Mouse (Mus musculus): ENCODE measurements around the gene Mat2a.

Mat2a gene

DNA sequence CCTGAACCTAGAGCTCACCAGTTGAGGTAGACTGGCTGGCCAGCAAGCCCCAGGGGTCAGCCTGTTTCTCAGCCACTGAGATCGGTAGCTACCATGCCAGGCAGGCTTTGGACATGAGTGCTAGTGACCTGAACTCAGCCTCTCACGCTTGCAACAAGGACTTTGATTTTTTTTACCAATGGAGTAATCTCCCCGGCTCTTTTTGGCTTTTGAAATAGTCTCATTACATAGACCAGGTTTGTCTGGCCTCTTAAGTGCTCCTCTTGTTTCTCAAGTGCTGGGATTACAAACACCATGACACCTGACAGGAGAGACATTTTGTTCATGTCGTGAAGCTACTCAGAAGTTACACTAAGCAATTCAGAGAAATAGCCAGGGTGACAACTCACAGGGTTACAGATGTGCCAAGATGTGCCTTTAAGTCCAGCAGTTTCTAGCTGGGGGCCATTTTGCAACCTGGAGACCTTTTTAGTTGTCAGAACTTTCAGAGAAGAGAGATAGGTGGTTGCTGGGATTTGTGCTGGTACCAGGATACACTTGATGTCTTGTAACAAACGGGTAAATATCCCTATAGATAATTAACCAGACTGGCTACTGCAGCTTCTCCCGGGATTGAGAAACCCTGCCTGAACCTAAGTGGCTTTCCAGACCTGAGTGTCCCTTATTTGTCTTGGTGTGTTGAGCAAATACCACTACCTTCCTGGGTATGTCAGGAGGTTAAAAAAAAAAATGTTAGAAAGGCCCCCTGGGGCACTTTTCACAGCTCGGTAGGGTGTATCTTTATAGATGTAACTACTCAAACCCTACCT, 23.2 kb downstream of the Mat2a start:
- in situ Hi-C loops (cut with MboI, MseI) = no loop called here

DNA sequence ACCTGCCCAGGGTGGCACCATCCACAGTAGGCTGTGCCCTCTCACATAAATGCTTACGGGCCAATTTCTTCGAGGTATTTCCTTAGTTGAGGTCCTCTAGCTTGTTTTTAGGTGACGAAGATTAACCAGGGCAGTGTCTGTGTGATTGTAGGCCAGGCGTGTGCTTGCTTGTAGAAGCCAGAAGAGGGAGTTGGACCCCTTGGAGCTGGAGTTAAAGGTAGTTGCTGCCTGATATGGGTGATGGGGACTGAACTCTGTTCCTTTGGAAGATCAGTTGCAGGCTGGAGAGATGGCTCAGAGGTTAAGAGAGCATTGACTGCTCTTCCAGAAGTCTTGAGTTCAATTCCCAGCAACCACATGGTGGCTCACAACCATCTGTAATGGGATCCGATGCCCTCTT, 24.2 kb downstream of the Mat2a start:
- in situ Hi-C loops (cut with MboI, MseI) = no loop called here

DNA sequence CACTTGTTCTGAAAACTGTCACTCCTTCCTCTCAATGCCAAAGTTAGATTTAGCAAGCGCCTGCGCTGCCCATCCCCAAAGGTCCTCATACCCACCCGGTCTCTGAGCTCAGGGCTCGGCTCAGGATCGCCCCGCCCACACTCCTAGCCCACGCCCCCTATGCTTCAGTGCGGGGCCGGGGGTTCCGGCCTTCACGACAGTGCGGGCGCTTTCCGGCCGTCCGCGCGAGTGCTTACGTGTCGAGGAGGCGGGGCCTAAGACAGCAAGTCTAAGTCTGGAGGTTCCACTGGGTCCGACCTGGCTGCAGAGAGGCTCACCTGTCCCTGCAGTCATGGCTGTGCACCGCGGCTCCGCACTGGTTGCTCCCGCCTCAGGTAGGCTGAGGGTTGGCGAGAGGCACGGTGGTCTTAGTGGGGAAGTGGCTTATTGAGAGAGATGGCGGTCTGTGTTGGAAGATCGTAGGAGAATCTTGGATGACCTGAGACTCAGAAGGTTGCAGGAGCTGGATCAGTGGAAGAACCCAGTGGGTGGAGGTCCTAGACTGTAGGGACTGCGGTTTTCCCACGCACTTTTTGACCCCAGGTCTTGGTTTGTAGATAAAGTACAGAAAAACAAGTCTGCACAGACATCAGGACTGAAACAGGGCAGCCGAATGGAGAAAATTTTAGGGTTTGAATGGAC, 25.1 kb downstream of the Mat2a start, which contains the start of gene Ggcx:
TSS of gene Ggcx (plus strand) at position 233 of the 681 bp plus-strand sequence.
- in situ Hi-C loops (cut with MboI, MseI) = no loop called here

DNA sequence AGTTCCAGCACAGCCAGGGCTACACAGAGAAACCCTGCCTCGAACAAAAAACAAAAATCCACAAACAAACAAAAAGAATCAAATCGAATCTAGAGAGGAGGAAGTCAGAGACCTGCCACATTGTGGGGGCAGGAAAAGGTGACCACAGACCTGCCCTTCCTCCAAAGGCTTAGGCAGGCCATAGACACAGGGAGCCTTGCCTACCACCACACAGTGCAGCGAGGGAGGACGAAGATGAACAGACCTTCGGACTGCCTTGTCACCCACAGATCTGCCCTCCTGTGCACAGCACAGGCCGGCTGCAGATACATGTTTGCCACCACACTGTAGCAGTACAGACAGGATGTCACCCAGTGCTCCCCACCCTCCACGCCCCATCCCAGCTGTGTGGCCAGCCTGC, 28.8 kb downstream of the Mat2a start:
- in situ Hi-C loops (cut with MboI, MseI) = no loop called here

DNA sequence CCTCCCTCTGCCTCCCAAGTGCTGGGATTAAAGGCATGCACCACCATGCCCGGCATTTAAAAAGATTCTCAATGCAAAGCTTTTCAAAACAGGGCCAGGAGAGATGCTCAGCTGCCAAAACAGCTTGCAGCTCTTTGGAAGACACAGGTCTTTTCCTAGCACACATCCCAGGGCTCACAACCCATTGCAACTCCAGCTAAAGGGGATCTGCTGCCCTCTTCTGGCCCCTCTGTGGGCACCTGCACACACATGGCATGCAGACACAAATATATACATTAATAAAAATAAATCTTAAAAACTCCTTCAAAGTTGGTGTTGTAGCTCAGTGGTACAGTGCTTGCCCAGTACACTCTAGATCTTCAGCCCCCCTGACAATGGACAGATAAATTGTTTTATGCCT, 29.4 kb downstream of the Mat2a start:
- in situ Hi-C loops (cut with MboI, MseI) = no loop called here

DNA sequence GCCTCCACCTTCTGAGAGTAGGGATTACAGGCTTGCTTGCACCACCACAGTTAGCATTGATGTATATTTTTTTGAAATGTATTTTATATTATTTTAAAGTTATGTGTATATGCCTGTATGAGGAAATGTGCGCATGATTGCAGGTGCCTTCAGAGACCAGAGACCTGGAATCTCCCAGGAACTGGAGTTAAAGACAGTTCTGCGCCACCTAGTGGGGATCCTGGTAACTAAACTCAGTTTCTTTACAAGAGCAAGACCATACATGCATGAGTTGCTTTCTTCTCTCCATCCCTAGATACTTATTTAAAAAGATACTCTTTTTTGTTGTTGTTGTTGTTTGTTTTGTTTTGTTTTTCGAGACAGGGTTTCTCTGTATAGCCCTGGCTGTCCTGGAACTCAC, 29.8 kb downstream of the Mat2a start:
- in situ Hi-C loops (cut with MboI, MseI) = no loop called here

DNA sequence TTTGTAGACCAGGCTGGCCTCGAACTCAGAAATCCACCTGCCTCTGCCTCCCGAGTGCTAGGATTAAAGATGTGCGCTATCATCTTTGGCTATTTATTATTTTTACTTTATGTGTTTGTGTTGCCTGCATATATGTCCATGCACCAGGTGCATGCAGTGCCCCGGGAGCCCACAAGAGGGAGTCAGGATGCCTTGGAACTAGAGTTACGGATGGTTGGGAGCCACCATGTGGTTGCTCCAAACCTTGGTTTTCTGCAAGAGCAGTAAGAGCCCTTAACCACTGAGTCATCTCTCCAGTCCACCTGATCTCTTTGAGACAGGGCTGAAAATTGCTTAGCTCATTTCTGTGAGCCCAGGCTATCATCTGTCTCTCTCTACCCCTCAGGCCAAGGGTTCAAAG, 32.2 kb downstream of the Mat2a start:
- in situ Hi-C loops (cut with MboI, MseI) = no loop called here

DNA sequence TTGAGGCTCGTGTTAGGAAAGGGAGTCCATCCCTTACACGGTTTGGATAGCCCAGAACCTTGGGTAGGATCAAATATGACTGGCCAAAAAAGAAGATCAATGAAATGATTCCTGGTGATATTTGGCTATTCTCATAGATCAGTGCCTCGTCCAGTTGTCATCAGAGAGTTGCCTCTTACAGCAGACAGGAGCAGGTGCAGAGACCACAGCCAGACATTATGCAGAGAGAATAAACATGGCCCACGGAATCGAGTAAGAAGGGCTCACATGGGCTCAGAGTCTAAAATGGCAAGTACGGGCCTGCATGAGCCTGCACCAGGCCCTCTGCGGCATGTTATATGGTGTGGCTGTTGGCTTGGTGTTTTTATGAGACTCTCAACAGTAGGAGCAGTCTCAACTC, 34.0 kb downstream of the Mat2a start:
- in situ Hi-C loops (cut with MboI, MseI) = no loop called here

DNA sequence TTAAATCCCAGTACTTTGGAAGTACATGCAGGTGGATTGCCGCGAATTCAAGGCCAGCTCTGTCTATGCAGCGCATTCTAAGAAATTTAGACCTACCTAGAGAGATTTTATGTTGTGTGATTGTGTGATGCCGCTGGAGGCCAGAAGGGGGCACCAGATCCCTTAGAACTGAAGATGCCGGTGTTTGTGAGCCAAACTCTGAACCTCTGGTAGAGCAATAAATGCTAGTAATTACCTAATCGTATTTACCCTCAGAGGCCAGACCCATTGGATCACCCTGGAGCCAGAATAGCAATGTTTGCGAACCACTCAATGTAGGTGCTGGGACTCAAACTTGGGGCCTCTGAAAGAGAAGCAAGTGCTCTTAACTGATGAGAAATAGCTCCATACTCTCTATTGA, 37.5 kb downstream of the Mat2a start:
- in situ Hi-C loops (cut with MboI, MseI) = no loop called here

DNA sequence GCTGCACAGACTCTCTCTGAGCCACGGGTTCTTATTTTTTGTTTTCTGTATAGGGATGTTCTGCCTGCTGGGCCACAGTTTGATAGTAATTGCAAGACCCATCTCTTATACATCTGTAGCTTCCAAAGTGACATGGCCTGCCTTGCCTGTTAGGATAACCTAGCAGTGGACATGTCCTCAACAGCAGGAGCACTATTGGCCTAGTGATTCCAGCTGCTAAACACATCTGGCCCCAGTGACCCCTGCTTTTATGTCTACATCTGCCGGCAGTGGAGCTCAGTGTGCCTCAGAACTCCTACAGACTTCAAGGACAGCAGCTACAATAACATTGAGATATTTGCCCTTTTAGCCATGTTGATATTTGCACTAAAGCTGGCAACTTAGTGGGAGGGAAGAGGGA, 39.4 kb downstream of the Mat2a start:
- in situ Hi-C loops (cut with MboI, MseI) = no loop called here

DNA sequence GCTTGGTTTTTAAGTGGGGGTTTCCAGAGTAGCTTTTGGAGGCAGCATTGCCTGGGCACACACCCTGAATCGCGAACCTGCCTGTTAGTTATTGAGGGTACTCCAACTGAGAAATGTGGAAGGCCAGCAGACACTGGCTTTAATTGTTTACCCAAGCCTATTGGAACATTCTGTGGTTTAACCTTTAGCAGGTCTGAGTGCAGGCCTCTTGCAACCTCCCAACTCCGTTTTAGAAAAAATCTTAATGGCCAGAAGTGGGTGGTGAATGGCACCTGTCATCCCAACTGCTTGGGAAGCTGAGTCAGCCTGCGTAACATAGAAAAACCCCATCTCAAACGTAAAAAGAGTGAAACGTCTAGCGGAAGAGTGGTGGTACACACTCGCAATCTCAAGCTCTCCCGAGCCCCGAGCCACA, 42.5 kb downstream of the Mat2a start:
- in situ Hi-C loops (cut with MboI, MseI) = no loop called here

DNA sequence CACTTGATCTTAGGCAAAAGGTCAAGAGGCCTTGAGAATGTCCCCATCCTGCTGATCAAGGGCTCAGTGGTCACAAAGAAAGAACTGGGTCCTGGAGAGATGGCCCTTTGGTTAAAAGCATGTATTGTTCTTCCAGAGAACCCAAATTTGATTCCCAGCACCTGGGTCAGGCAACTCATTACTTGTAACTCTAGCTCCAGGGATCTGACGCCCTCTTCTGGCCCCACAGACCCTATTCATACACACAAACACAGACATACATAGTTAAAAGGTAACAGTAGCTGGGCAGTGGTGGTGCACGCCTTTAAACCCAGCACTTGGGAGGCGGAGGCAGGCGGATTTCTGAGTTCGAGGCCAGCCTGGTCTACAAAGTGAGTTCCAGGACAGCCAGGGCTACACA, 47.0 kb downstream of the Mat2a start:
- in situ Hi-C loops (cut with MboI, MseI) = no loop called here

DNA sequence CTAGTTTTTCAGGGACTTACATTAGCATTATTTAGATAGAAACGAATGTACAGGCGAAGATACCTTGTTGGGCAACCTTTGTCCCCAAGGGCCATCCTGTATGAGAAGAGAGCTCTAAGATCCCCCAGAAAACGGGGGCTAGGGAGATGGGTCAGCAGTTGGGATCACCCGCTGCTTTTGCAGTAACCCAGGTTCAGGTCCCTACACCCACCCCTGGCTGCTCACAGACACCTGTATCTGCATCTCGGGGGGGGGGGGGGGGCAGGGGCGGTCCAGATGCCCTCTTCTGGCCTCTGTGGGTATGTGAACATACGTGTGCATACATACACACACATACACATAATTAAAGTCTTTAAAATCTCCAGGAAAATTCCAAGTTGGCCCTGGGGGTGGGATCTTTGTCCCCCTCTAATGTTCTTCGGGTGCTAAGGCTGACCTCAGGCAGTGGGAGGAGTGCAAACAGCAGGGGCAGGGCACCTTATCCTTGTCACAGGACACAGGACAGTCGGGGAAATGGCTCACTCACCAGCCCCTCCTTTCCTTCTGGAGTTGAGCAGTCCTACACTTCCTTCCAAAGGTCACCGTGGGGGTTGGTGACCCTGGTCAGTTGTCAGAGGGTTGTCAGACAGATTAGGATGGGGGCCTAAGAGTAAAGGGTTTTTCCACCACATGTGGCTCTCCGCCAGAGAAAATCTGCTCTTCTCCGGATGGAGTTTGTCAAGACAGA, 48.4 kb downstream of the Mat2a start:
- in situ Hi-C loops (cut with MboI, MseI) = no loop called here

DNA sequence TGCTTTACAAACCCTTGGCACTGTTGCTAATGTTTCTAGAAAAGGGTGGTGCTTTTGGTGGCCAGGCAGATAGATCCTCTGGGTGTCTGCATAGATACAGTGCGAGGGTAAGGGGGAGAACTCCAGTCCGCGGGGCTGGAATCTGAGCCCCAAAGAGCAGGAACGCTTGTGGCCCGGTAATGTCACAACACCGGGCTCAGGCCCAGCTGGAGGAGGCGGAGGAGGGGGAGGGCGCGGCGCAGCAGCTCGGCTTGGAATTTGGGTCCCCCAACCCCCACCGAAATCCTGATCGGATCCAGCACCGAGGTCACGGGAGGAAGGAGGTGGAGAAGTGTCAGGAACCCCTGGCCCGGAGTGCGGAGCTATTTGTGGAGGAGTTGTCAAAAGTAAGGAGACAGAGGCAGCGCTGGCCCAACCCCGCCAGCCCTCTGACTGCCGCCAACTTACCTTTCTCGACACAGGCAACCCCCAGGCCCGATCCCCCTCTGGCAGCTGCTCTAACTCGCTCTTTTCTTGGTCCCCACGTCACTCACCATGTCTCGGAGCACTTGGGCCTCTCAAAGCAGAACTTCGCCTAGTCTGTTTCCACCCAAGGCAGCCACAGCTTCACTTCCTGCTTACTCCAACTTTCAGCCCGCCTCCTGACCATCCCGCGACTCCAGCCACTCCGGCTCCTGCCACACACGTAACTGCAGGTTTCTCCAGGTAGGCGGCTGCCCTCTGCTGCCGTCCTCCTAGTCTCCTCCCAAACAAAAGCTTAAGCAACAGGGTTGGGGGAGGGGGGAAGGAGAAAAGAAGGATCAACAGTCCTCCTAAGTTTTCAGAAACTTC, 49.2 kb downstream of the Mat2a start, which contains the start of gene Vamp8:
TSS of gene Vamp8 (minus strand) at position 763 of the 831 bp plus-strand sequence.
- in situ Hi-C loops (cut with MboI, MseI) = no loop called here

DNA sequence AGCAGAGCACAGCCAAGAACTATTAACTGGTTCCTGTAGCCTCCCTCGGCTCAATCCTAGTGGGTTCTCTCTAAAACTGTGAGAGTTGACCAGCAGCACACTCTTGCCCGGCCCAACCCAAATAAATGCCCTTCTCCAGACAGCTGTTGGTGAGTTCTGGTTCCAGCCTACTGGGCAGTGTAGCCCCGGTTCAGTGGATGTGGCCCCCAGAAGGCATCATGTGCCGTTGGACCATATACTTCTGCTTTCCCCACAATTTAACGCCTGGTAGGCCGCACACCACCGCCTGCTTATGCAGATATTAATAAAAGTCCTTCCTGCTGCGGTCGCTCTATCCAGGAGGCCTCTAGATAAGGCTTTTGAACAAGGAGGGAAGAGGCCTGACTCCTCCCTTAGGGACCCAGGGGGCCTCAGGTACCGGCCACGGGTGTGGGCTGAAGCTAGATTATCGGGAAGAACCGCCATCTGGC, 49.9 kb downstream of the Mat2a start:
- in situ Hi-C loops (cut with MboI, MseI) = no loop called here

DNA sequence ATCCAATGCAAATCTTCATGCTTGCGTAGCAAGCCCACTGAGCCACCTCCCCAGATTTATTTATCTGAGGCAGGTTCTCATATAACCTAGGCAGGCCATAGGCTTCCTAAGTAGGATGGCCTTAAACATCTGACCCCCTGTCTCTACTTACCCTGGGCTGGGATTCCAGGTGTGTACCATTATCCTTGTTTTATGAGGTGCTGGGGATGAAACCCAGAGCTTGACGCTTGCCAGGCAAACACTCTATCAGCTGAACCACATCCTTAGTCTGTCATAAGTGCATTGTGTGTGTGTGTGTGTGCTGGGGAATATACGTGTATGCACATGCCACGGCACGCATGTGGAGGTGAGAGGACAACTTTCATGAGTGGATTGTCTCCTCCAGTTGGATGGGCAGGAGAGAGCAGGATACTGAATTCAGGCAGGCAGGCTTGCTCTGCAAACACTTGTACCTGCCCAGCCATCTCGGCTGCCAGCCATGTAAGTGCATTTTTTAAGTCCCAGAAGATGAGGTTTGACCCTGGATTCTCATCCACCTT, 50.5 kb downstream of the Mat2a start:
- in situ Hi-C loops (cut with MboI, MseI) = no loop called here

DNA sequence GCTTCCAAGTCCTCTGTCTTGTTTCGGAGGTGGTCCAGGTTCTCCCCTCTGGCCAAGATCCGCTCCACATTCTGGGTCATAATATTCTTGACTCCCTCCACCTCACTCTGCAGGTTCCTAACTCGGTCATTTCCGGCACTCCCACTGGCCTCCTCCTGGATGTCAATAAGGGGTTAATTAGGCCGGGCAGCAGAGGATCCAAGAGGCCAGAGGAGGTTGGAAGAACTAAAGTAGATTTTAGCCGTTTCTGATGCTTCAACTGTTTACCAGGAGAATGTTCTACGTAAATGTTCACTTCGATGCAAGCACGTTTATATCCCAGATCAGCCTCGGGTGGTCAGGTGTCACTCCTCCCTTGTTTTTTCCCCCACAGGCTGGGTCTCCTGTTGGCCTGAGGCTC, 51.1 kb downstream of the Mat2a start:
- in situ Hi-C loops (cut with MboI, MseI) = no loop called here

DNA sequence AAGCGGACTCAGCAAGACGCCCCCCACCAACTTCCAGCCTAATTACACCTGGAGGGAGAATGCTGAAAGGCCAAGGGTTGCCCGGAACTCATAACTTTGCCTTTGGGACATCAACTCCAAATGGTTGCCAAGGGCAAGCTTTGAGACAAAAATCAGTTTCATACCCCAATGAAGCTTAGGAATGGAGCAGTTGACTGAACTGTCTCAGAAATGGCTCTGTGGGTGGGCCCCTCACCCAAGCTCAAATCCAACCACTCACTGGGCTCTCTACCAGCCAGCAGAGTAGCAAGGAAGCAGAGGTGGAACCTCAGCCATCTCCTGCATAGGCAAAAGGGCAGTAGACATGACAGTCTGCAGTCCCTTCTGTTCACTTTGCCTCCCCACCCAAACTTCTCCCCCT, 51.5 kb downstream of the Mat2a start:
- in situ Hi-C loops (cut with MboI, MseI) = no loop called here

DNA sequence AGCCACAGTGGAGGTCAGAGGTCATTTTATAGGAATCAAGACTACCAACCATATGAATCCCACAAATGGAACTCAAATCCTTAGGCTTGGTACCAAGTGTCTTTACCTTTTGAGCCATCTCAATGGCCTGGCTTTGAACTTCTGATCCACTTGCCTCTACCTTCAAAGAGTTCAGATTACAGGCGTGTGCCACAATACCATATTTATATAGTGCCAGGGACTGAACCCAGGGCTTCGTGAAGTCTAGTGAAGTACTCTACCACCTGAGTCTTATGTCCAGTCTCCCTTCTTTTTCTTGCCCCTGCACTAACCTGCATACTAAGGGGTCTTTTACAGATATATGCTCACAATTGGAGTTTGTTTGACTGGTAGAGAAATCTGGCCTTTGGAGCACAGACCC, 52.8 kb downstream of the Mat2a start:
- in situ Hi-C loops (cut with MboI, MseI) = no loop called here

DNA sequence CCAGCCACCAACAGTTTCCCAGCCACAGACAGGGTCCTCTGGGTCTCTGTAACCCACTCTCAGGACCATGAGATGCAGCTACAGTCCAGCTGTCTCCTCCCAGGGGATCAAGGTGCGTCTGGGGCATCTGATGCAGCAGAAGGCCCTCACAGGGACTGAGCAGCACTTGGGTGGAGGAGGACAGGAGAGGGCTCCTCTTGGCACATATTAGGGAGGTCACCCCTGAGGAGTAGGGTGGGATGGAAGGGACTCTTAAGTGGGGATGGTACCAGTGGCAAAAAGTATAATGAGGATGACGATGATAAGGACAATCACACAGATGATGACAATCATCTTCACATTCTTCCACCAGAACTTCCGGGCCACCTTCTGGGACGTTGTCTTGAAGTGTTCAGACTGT, 54.1 kb downstream of the Mat2a start:
- in situ Hi-C loops (cut with MboI, MseI) = no loop called here

DNA sequence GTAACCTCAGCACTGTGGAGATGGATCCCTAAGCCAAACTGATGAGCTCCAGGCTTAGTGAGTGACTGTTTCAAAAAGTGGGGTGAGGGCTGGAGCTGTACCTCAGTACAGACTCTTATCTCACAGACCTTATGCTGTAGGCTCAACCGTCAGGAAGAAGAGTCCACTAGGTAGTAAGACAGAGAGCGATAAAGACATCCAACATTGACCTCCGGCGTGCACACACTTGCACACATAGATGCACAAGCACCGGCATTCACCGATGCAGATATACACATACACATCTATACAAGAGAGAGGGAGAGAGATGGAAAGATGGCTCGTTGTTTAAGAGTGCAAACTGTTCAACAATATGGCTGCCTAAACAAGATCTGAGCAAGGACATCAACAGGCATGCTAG, 55.4 kb downstream of the Mat2a start:
- in situ Hi-C loops (cut with MboI, MseI) = no loop called here

All from T-helper 1 cell (primary cell).